Mouse (Mus musculus): ENCODE data around the gene Rest.
"Not testable (repeated sequence)": the region's sequence is repeated elsewhere in the genome, so short reads cannot be mapped to it uniquely, and the experiment has no call there.

The Rest gene

DNA sequence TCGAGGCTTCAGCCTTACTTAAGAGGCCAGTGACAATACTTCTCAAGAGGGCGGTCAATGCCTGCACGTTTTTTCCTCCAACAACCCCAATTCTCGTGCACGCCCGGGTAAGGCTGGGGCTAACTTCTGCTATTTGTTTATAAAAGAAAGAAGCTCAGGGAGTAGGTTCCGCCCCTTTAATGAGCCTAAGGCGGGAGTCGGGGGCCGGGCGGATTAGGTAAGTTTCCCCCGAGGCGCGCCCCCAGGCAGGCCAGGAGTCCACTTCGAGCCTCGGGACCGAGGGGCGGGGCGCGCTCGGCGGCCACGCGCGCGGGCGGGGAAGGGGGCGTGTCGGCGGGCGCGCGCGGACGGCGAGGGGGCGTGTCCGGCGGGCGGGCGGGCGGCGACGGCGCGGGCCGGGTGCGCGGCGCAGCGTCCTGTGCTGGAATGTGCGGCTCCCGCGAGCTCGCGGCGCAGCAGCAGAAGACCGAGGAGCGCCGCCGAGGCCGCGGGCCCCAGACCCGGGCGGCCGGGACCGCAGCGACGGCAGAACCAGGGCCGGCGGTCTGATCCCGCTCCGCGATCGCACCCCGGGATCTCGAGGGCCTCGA is at the start of gene Rest:
TSS of gene Rest (plus strand) at position 411 of the 590 bp plus-strand sequence.
- no peak for DNase-seq (ENCODE audit: low read depth, low spot score)

DNA sequence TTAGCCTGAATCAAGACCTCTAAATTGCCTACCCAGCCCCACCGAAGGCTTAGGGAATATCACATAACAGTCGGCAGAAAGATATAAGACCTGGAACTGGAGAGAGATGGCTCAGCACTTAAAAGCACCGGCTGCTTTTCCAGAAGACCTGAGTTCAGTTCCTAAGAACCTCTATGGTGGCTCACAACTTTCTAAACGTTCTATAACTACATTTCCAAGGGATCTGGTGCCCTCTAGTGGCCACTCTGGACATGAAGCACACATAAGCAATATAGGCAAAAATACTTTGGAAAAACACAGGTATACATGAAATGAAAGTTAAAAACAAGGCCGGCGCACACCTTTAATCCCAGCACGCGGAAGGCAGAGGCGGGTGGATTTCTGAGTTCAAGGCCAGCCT is 48.1 kb upstream of the Rest start:
- DNase-seq (ENCODE audit: low read depth, low spot score) = peak; percentile 53

DNA sequence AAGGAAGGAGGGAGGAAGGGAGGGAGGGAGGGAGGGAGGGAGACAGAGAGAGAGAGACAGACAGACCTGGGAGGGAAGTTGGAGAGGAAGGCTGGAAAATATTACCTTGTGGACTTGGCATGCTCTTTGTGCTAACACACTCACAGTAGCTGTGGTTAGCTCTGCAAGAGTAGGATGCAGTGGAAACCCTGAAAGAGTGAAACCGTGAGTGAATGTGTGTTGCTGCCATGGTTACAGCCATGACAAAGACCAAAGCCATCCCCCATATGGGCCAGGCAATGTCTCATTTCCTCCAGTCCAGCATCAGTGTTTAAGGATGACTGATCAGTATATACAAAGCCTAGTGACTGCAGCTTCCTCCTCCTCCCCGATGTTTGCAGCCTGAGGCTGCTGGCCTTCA is 47.6 kb upstream of the Rest start:
- no peak for DNase-seq (ENCODE audit: low read depth, low spot score)

GRCm38 (mm10) chr5:77223043-77223975 is 42.0 kb upstream of the Rest start:
- DNase-seq (ENCODE audit: low read depth, low spot score) = no peak

DNA sequence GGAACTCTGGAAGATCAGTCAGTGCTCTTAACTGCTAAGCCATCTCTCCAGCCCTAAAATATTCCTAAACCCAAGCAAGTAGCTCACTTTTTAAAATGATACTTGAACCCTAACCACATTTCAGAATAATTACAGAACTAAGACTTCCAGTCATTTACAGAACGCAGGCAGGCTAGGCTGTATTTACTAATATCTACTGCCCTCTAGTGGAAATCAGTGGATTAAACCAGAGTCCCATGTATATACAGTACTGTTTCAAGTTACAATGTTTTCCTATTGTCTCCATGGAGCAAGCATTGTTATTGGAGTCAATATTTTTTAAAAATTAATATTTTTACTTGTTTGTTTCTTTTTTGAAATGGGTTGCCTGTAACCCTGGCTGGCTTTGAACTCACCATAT is 36.3 kb upstream of the Rest start:
- DNase-seq (ENCODE audit: low read depth, low spot score) = peak; percentile 20

DNA sequence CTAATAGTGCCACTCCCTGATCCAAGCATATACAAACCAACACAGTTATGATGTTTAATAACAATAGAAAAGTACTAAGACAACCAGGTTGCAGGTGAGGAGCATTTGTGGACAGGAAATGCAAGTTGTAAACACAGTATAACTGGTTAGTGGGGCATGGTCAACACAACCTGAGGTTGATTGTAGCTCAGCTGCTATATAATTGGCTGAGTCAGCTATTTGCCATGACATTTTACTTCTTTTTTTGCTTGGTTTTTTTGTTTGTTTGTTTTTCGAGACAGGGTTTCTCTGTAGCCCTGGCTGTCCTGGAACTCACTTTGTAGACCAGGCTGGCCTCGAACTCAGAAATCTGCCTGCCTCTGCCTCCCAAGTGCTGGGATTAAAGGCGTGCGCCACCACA is 33.4 kb upstream of the Rest start:
- DNase-seq (ENCODE audit: low read depth, low spot score) = not testable (repeated sequence)

- DNase-seq (ENCODE audit: low read depth, low spot score) = no peak
Measured at GRCm38 (mm10) chr5:77234921-77235320, 30.4 kb upstream of the Rest start.

- DNase-seq (ENCODE audit: low read depth, low spot score) = no peak
Measured at GRCm38 (mm10) chr5:77237104-77237503, 28.2 kb upstream of the Rest start.

DNA sequence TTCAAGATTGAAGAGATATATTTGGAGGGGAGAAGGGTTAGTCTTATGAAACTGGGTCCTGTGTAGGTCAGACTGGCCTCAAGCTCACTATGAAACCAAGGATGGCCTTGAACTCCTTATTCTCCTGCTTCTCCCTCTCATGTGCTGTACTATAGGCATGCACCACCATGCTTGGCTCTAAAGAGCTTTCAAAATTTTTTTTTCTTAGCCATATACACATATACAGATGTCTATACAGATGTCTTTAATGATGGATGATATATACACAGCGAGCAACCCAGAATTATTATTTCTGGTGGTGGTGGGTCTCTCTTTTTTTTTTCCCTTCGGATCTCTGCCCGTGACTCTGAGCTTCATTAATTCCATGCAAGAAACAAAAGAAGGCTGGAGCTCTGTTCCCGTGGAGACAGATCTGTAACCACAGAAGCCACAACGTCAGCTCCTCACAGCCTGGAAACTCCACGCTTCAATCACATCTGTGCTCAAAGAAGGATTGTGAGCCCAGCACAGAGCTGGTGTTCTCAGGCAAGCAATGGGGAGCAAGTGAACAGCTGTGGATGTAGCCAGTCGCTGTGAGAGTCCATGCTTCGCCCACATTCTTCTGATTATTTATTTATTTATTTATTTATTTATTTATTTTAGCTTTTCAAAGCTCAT is 20.8 kb upstream of the Rest start:
- no peak for DNase-seq (ENCODE audit: low read depth, low spot score)

DNA sequence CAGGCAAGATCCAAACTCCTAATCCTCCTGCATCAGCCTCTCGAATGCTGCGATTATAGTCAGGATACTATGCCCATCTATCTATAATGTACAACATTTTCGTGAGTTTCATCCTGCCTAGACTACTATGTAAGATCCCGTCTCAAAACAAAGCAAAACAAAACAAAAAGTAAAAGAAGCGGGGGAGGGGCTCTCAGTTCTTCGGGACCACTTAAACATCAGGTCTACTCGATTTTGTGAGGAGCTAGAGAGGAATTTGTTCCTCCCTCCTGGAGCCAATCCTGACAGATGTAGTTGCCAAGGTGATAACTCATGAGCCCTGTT is 19.9 kb upstream of the Rest start:
- DNase-seq (ENCODE audit: low read depth, low spot score) = no peak

- DNase-seq (ENCODE audit: low read depth, low spot score) = no peak
Measured at GRCm38 (mm10) chr5:77245787-77246671, 19.3 kb upstream of the Rest start.

GRCm38 (mm10) chr5:77250083-77250482 is 15.2 kb upstream of the Rest start:
- DNase-seq (ENCODE audit: low read depth, low spot score) = no peak

DNA sequence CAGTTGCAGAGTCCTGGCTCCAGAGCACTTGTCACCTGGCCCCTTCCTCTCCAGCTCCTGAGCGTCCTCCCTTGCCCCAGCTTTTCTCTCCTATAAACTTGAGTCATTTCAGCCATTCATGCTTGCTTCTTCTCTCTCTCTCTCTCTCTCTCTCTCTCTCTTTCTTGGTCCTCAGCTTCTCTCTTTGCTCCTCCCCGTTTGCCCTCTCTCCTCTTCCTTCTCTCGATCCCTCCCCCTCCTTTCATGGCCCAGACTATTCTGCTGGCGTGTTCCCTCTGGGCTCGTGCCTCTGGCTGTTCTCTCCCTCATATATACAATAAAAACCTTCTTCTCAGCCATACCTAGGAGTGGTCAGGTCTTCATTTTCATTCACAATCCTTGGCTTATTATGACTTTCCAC is 13.6 kb upstream of the Rest start:
- no peak for DNase-seq (ENCODE audit: low read depth, low spot score)

DNA sequence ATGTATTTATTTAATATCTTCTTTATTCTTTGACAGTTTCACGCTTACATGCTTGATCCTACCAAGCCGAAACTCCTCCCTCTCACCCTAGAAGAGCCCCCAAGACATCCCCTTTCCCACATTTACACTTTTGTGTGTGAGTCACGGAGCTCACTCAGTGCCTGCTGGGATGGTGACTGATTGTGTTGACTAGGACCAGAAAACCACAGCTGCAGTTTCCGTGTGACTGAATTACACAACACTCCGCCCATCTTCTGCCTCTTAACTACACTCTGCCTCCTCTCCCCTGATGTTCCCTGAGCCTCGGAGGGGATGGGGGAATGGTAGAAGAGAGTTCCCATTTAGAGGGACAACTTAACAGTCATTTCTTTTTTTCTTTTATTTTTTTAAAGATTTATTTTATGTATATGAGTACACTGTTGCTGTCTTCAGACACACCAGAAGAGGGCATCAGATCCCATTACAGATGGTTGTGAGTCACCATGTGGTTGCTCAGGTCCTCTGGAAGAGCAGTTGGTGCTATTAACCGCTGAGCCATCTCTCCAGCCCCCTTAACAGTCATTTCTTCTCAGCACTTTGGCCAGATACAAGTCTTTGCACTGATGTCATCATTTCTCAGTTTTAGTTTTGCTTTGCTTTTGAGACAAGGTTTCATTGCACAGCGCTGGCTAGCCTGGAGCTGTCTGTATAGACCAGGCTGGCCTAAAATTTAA is 13.0 kb upstream of the Rest start:
- DNase-seq (ENCODE audit: low read depth, low spot score) = no peak

GRCm38 (mm10) chr5:77253154-77253553 is 12.1 kb upstream of the Rest start:
- DNase-seq (ENCODE audit: low read depth, low spot score) = no peak

DNA sequence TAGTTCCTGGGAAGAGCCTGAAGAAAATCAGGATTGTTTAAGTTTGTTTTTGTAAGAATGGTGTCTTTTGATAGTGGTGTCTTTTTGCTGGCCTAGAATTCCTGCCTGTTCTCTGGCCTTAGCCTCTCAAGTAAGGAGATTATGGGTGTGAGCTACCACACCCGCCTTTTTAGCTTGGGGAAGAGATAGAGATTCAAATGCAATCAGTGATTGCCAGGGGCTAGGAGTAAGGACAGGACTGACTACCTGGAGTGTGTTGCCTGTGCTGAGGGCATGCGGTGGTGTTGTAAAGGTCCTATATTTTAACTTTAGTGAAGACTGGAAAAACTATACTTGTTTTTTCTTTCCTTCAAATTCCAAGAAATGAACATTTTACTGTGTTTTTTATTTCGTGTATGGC is 10.9 kb upstream of the Rest start:
- no peak for DNase-seq (ENCODE audit: low read depth, low spot score)

GRCm38 (mm10) chr5:77257603-77258002 is 7.7 kb upstream of the Rest start:
- no peak for DNase-seq (ENCODE audit: low read depth, low spot score)

DNA sequence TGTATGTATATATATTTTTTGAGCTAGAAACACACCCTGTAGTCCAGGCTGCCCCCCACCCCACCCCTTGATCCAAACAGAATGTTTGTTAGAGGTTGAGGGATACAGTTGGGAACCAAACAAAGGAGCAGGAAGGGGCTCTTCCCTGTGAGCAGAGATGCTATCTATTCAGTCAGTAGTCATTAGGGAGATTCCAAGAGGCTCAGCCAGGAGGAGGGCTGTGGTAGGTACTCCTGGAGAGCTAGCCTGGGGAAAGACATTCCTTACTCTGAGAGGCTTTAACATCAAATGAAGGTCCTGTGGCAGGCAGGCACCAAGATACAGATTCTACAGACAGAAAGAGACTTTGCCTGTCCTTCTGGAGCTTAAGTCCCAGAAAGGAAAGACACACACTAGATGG is 6.0 kb upstream of the Rest start:
- no peak for DNase-seq (ENCODE audit: low read depth, low spot score)

- no peak for DNase-seq (ENCODE audit: low read depth, low spot score)
Measured at GRCm38 (mm10) chr5:77260141-77260540, 5.2 kb upstream of the Rest start.

- DNase-seq (ENCODE audit: low read depth, low spot score) = no peak
Measured at GRCm38 (mm10) chr5:77261137-77261536, 4.2 kb upstream of the Rest start.

- no peak for DNase-seq (ENCODE audit: low read depth, low spot score)
Measured at GRCm38 (mm10) chr5:77262105-77262504, 3.2 kb upstream of the Rest start.
